Mouse (Mus musculus) kidney, adult 11 months (tissue): ENCODE data around the gene Pfkfb4.

Experiments
- DNase-seq: peaks from one replicate; pipeline ENCODE4 v3.0.0; 2022

Gene Pfkfb4

DNA sequence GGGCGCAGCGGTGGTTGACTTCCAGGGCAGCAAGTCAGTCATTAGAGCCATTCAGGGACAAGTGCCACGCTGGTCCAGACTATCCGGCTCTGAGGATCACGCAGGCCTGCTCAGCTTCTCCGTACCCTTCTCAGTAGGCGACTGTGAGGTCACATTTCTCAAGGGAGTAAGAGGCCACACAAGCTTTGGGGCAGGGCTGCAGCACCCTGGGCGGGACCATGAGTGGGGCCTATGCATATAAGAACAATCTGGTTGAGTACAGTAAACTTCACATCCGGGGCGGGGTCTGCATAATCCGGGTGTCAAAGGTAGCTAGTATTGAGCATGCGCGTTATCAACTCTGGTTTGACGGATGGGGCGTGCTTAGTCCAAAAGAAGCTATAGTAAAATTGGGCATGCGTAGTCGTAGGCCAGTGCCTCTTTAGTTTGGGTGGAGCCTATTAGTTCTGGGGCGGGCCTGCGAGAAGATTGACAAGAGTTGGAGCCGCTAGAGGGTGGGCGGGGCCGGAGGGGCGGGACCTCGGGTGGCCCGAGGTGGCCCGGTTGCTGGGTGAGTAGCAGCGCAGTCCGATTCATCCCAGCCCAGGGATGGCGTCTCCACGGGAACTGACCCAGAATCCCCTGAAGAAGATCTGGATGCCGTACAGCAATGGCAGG, at the start of gene Pfkfb4:
Gene Pfkfb4, plus strand, starts transcription at position 351 of the 657 bp plus-strand sequence.
- peak; percentile 100 for DNase-seq

DNA sequence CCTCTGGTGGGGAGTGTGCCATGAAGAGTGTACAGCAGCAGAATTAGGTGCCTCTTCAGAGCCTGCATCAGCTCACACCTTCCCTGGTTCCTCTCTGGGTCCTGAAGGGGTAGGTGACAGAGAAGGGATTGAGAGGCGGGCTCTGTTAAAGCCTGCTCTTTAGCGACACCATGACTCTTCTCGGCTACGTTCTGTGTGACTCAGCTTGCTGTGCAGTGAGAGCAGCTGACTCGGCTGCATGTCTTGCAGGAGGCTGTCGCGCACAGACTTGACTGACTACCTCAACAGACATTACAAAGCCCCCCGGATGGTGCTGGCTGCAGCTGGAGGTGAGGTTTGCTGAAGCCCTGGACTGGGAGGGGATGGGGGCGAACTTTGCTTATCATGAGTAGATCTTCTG, 46.5 kb upstream of the Pfkfb4 start:
- no peak for DNase-seq

DNA sequence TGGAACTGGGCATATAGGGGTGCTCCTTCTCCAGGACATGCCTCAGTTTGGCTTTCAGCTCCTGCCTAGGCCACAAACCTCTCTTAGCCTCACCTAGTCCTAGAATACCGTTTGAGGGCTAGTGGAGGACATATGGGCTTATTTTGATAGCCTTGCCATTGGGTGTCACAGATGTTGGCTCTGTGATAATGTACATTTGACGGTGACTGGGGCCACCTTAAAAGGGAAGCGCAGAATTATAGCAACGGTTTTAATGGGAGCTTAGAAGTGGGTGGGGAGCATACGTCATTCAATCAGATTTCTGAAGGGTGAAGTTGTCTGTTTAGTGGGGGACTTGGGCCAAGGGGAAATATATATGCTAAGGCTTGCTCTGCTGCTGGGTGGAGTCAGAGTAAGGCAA, 46.0 kb upstream of the Pfkfb4 start:
- DNase-seq = no peak

DNA sequence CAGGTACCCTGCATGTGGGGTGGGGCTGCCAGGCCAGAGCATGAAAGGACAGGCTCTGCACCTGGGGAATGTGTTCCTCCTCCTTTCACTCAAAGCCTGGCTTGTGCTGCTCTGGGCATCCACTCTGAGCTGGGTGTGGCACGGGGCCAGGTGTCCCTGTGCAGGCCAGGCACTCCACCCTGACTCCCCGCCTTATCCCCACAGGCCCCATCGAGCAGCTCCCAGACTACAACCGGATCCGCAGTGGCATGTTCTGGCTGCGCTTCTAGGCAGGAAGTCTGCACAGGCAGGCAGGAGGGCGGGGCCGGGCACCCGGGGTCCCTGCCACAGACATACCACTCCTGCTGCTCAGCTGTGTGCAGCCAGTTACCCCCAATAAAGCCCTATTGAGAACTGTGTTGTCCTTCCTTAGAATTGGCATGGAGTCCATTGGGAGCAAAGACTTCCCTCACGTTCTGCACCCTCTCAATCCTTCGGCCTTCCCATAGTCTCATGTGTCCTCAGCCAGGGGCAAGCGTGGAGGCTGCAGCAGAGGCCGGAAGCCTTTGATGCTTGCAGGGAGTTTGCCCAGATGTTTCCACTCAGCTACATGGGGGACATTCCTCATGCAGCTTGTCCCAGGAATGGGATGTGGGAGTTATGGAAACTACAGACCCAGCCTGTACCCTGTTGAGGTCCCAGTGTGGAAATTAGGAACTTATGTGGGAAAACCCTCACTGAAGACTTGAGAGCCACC, 42.2 kb upstream of the Pfkfb4 start:
- DNase-seq = peak; percentile 21

DNA sequence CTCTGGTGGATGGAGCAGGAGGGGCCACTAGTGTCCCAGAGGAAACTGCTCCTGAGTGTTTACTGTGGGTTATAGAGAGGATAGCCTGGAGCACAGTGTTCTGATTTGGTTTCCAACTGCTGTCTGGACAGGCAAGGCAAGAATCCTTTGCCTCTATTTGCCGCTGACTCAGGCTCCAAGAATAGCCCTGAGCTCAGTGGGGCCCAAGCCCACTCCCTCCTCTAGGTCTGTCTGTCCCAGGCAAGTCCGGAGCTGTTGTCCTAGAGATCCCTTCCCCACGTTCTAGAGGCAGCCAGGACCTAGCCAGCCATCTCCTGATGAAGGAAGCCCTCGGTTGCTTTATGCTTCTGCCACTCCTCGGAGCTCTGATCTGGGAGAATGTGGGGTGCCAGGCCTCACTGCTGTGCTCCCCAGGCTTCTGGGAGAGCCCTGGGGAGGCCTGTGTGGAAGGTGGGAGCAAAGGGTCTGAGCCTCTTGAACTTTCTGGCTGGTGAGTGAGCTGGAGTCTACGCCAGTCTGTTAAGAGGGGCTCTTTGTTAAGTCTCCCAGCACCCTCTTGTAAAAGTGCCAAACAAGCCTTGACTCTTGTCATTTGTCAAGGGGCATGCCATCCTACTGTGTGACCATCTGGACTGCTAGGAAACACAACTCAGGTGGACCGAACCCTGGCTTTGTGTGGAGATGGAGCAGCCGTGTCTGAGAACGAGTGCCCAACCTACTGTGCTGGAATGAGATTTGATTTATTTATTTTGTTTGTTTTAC, 41.4 kb upstream of the Pfkfb4 start:
- no peak for DNase-seq

DNA sequence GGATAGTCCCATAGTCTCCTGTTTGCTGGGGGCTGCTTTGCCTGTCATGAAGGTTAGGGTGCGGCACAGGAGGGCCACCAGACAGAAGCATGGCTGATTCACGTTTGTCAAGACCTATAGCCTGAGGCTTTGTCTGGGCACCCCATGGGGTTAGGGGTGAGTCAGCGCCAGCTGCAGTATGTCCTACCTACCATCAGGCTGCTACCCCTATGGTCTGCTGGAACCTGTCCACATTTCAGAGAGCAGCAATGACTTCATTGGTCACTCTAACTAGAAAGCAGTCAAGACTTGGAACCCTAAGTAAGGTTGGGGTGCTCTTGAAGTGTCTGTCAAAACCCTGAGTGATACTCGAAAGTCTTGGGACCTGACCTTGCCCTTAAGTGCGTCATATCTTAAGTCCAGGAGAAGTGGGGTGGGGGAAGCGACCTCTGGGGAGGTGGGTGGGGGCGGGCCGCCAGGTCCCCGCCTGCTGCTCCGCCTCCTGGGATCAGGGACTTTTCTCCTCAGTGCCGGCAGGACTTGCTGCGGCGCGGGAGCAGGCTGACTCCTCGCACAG, 38.4 kb upstream of the Pfkfb4 start, which contains the start of gene Col7a1:
Gene Col7a1, plus strand, starts transcription at position 506 of the 556 bp plus-strand sequence.
- DNase-seq = no peak

DNA sequence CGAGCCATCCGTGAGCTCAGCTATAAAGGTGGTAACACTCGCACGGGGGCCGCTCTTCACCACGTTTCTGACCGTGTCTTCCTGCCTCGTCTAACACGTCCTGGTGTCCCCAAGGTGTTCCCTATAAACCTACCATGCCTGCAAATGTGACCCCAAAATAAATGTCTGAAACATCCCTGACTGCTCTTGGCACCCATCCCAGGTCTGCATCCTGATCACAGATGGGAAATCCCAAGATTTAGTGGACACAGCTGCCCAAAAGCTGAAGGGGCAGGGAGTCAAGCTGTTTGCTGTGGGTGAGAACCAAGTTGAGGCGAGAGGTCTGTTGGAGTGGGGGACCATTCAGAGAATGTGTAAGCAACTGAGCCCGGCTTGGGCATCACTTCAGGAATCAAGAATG, 36.3 kb upstream of the Pfkfb4 start:
- DNase-seq = no peak

DNA sequence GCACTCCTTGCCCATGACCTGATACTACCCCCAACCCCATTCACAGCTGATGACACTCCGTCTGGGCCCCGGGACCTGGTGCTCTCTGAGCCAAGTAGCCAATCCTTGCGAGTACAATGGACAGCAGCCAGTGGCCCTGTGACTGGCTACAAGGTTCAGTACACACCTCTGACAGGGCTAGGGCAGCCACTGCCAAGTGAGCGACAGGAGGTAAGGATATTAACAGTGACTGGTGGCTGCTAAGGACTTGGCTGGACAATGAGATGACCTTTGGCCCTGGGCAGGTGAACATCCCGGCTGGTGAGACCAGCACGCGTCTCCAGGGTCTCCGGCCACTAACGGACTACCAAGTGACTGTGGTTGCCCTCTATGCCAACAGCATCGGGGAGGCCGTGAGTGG, 35.7 kb upstream of the Pfkfb4 start:
- DNase-seq = peak; percentile 69

DNA sequence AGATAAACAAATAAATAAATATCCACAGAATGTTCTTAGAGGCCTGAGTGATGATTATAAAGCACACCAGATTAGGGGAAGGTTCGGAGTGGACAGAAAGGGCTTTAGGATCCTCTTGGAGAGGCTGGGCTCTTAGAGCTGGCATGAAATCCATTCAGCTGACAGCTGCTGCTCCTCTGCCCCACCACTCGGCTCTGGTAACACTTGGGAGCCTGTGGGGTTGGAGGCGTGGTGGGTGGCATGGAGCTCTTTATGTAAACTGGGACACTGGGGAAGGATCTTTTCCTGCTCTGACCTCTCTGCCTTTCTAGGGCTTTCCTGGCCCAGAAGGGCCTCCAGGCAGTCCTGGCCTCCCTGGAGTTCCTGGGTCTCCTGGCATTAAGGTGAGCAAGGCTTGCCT, 28.0 kb upstream of the Pfkfb4 start:
- DNase-seq = no peak

DNA sequence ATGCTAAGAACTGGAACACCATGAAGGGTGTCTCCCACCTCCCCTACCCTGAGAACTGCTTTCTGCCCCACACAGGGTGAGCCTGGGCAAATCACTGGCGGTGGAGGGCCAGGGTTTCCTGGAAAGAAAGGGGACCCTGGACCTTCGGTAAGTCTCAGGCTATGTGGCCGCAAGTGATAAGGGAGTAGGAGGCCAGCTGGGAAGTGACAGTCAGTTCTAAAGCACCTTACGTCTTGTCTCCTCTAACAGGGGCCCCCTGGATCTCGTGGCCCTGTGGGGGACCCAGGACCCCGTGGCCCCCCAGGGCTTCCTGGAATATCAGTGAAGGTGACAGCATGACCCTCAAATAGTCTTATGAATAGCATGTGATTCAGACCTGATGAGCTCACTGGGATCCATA, 27.2 kb upstream of the Pfkfb4 start:
- DNase-seq = no peak

DNA sequence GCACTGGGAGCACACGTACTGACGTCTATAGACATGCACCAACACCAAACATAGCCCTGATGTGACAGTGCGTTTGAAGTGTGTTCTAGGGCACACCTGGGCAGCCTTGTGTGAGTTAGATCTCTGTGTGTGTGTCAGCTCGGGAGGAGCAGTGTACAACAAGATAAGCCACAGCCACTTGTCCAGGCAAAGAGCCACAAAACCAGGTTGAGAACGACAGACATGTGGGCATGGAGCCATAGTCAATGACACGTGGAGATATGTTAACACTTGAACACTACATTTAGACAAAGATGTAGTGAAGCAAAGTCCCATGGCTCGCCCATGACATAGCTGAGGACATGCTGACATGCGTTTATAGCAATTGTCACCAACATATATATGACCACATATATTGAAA, 21.0 kb upstream of the Pfkfb4 start:
- no peak for DNase-seq

DNA sequence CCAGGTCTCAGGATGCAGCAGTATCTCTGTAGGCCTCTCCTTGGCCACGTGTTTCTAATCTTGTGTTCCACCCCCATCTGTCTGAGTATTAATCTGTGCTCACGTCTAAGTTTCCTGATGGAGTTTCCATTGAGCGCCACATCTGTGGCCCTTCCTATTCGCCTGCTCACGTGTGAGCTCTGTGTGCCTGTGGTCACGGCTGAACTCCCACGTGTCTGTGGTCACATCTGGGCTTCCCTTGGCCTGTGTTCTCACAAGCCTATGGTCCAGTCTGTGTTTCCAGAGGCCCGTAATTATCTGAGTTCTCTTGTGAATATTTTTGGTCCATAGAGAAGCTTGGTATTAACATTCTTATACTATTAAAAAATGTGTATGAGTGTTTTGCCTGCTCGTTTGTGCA, 15.1 kb upstream of the Pfkfb4 start:
- DNase-seq = no peak

DNA sequence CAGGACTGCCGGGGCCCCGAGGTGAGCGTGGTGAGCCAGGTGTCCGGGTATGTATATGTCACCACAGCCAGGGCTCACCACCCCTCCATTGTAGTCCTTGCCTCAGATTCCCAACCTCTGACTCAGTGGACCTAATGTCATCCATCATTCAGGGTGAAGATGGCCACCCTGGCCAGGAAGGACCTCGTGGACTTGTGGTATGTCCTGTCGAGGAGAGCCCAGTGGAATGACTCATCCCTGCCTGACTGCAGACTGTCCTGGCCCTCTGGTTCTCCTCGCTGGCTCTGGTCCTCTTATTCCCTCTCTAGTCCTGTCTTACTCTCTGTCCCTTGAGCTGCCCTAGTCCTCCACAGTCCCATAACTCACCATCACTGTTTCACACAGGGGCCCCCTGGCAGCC, 13.6 kb upstream of the Pfkfb4 start:
- DNase-seq = no peak

DNA sequence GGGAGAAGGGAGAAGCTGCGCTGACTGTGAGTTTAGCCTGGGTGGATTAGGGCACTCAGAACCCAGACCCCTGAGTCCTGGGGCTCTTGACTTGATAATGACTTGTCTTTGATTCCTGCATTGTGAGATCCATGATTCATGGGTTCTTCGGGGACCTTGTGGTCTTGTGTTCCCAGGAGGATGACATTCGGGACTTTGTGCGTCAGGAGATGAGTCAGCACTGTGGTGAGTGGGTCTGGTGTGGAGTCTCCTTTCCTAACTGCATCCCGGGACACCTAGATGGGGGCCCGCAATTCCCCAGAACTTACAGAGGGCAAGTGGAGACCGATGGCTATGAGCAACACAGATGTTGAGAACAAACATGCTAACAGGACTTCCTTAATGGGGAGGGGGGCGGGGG, 9.1 kb upstream of the Pfkfb4 start:
- no peak for DNase-seq

DNA sequence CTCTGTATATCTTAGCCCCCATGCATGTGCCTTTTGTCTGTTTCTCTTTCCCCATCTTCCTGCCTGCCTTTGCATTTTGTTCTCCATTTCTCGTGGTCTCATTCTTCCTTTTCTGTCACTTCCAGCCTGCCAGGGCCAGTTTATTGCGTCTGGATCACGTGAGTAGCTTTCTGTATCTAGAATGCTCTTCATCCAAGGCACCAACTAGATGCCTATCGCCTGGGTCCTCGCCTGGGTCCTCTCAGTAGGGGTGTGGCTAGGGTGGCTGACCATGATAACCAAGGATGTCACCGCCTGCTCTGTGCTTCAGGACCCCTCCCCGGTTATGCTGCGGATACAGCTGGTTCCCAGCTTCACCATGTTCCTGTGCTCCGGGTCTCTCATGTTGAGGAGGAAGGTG, 8.4 kb upstream of the Pfkfb4 start:
- DNase-seq = no peak

DNA sequence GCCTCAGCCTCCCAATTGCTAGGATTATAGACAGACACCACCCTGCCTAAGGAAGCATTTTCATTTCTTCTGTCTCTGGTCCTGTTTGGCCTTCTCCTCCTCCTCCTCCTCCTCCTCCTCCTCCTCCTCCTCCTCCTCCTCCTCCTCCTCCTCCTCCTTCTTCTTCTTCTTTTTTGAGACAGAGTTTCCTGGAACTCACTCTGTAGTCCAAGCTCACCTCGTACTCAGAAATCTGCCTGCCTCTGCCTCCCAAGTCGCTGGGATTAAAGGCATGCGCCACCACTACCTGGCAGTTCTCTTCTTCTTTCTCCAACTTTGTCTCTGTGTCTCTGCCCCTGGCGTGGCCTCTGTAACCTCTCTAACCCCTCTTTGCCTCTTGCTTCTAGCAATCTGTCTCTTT, 5.9 kb upstream of the Pfkfb4 start, which contains the start of gene Ucn2:
Gene Ucn2, plus strand, starts transcription at position 301 of the 400 bp plus-strand sequence.
- DNase-seq = no peak

DNA sequence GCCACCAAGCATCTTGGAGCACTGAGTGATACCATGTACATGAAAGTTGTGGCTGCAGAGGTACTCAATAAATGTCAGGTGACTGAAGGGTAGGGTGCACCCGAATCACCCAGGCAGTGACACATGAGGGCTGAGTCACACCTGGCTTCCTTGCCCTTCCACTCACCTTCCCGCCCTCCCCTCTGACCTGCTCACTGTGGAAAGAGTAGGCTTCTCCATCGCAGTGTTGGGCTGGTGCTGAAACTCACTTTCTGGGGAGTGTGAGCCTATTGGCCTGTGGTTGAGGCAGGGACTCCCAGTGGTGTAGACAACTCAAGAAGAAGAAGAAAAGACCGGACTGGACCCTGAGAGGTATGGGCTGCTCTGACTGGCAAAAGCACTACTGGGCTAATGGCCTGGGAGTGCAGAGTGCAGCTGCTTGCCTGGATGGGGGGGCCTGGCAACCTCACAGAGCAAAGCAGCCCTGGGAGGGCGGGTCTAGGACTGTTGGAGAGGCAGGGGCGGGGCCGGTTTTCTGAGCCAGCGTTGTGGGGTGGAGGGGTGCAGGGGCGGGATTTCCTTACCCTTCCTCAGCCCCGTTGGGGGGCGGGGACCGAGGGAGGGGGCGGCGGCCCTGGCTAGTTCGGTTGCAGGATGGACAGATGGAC, 3.8 kb upstream of the Pfkfb4 start:
- no peak for DNase-seq

DNA sequence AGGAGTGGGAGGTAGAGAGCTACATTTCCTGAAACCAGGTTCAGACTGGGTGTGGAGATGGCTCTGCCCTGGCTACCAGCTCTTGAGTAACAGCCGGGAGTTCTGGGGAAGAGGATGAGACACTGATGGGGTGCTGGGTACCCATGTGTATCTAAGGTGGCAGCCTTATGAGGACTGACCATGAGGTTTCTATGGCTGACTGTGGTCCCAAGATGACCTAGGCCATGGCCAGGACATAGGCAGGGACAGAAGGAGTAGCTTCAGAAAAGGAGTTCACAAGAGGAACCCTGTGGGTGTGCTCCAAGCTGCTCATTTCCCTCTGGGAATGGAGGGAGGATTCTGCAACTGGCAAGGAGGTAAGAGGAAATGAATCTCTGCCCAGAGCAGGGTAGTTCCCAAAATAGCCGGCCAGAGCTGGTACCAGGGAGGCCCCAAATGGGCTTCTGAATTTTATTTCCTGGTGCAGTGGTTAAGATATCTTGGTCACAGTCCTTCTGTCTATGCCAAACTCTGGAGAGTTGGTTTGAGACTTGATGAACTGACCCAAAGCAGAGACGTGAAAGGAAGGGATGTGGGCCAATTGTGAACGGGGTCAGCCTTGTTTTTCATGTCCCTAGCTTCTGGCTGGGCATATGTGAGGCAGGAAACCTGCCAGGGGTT, 1.6 kb upstream of the Pfkfb4 start:
- no peak for DNase-seq

DNA sequence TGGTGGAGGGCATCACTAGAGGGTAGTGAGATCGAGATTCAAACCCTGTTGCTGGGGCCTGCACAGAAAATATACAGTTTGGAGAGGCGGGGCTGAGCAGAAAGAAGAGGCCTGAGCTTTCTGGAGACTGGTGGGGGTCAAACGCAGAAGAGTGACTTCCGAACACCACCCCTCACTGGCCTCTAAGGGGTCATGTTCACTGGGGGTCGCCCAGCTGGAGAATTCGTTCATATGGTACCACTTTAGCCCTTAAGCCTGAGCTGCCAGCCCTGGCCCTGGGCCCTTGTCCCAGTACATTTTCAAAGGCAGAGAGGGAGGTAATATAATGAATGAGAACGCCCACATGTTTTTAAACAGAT, 1.1 kb upstream of the Pfkfb4 start:
- DNase-seq = no peak

DNA sequence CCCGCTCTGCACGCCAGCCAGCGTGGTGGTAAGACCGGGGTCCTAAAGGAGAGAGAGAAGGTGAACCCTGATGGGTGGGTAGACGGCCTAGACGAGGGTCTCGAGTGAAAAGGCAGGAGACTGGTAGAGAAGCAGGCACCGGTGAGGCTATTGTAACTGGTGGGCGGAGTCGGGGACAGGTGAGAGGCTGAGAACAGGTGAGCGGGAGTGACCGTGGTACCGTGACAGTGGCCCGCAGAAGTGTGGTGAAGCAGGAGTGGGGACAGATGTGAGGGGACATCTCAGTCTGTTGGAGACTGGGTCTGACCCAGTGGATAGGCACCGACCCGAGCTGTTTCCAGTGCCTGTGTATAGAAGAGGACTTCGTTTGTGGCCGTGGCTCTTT, 499 bp downstream of the Pfkfb4 start:
- no peak for DNase-seq

DNA sequence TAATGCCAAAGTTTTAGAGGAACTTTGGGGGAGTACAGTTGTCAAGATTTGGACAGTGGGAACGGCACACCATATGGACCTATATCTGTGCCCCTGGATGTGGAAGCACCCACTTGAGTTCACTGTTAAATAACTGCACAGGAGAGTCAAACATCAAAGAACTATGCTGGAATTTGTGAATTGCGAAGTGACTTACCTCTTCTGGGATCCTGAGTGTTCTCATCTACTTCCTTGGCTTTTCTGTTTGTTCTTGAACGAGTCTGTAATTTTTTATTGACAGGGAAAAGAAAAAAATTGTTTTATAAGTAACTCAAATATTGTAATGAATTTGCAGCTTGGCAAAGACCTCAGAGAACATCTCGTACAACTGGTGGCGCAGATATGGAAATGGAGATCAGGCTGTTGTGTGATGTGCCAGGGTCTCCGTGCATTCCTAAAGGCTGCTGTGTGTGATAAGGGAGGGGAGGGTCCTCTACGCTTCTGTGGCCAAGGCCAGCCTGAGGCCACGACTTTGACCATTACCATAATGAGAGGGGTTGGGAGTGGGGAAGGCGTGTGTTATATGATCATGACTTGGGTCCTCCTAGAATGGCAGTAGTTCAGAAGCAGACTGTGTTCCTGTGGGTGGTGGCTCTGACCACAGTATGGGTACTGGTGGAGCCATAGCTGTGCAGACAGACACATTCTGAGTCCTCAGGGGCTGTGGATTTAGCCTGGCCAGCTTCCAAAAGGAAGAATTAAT, 1.2 kb downstream of the Pfkfb4 start:
- DNase-seq = no peak

DNA sequence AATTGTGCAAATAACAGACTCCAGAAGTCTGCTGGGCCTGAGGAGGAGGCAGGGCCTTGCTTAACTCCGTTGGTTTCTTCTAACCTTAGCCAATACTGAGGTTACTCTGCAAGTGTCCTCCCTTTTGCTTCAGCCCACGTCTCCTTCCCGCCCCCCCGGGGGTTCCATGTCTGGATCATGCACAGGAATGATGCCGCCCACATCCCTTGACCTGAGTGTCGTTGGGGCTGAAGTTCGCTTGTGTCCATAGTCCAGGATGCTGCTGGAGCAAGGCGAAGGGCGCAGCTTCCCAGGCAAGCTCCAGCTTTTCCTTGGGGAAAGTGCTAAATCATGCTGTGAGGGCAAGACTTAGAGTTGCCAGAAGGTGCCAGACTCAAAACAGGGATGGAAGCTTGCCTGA, 4.8 kb downstream of the Pfkfb4 start:
- DNase-seq = peak; percentile 85
